Mouse (Mus musculus): ENCODE results near the gene Oaz1. TPM values are rescaled to one million over a fixed set of nuclear protein-coding genes. Genes with fewer than 3 reads are reported as not detected.

The Oaz1 gene
- polyA plus RNA-seq, 1 experiment: 823 TPM

DNA sequence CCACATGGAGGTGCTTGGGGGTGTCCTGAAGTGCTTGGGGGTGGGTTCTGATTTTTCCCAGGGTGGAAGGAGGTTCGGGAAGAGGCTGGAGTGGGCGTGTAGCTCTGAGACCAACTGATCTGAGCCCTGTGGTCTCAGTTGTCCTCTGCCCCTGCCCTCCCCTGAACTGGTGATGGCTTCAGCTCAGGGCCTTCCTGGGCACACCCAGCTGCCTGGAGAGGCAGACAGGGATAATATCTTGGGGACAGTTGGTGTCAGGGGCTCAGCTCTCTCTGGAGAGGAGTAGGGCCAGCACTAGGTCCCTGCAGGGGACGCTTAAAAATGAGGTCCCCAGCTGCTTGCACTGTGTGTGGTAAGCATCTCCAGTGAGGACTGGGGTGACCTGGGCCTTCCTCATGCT lies 31.4 kb downstream of the Oaz1 start:
- Histone ChIP-seq H3K4me3 (ENCODE audit: insufficient read depth, low read length) (no peak overlapping the region), H3K27ac (ENCODE audit: insufficient read depth, low read depth, low read length) (no peak overlapping the region), H3K4me1 (ENCODE audit: control insufficient read depth, insufficient read depth, low read length) (peaks cover 11% of the 10 kb centered on the region)
- TF ChIP-seq CTCF (IDR thresholded peaks at IDR 0.05; ENCODE audit: low read depth, low read length) (no peak), POLR2A (IDR thresholded peaks at IDR 0.05; ENCODE audit: borderline replicate concordance, low read depth, low read length) (no peak)

GRCm38 (mm10) chr10:80858350-80858935 lies 32.0 kb downstream of the Oaz1 start:
- peaks cover 11% of the 10 kb centered on the region for H3K4me1 ChIP-seq (ENCODE audit: control insufficient read depth, insufficient read depth, low read length)
- H3K27ac ChIP-seq (ENCODE audit: insufficient read depth, low read depth, low read length): no peak overlapping the region
- no peak overlapping the region for H3K4me3 ChIP-seq (ENCODE audit: insufficient read depth, low read length)
- no peak for TF ChIP-seq CTCF (IDR thresholded peaks at IDR 0.05; ENCODE audit: low read depth, low read length)
- TF ChIP-seq POLR2A (IDR thresholded peaks at IDR 0.05; ENCODE audit: borderline replicate concordance, low read depth, low read length): no peak

GRCm38 (mm10) chr10:80862305-80862704 lies 35.8 kb downstream of the Oaz1 start:
- H3K27ac ChIP-seq (ENCODE audit: insufficient read depth, low read depth, low read length): no peak overlapping the region
- H3K4me3 ChIP-seq (ENCODE audit: insufficient read depth, low read length): no peak overlapping the region
- H3K4me1 ChIP-seq (ENCODE audit: control insufficient read depth, insufficient read depth, low read length): peaks cover 2% of the 10 kb centered on the region
- no peak for TF ChIP-seq CTCF (IDR thresholded peaks at IDR 0.05; ENCODE audit: low read depth, low read length)
- TF ChIP-seq POLR2A (IDR thresholded peaks at IDR 0.05; ENCODE audit: borderline replicate concordance, low read depth, low read length): no peak

DNA sequence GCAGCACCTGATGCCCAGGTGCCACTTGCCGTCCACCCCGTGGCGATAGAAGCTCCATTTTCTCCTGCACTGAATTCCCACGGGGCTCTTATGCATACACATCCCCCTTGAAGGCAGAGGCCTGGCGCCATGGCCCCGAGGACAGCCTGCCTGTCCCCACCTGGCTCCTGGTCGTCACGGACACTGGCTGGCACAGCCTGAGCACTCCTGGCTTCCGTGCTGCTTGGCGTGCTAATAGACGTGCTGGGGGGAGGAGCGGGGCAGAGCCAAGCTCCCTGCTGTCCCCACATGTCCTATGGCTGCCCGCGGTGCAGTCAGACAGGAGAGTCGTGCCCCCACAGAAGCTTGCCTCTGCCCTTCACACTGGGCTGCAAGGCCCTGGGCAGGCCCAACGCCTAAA lies 38.0 kb downstream of the Oaz1 start:
- Histone ChIP-seq H3K4me3 (ENCODE audit: insufficient read depth, low read length) (no peak overlapping the region), H3K27ac (ENCODE audit: insufficient read depth, low read depth, low read length) (no peak overlapping the region), H3K4me1 (ENCODE audit: control insufficient read depth, insufficient read depth, low read length) (no peaks in the 10 kb centered on the region)
- no peak for TF ChIP-seq POLR2A (IDR thresholded peaks at IDR 0.05; ENCODE audit: borderline replicate concordance, low read depth, low read length)
- no peak for TF ChIP-seq CTCF (IDR thresholded peaks at IDR 0.05; ENCODE audit: low read depth, low read length)

GRCm38 (mm10) chr10:80870993-80871392 lies 44.5 kb downstream of the Oaz1 start:
- H3K27ac ChIP-seq (ENCODE audit: insufficient read depth, low read depth, low read length): no peak overlapping the region
- H3K4me1 ChIP-seq (ENCODE audit: control insufficient read depth, insufficient read depth, low read length): no peaks in the 10 kb centered on the region
- TF ChIP-seq CTCF (IDR thresholded peaks at IDR 0.05; ENCODE audit: low read depth, low read length) (no peak), POLR2A (IDR thresholded peaks at IDR 0.05; ENCODE audit: borderline replicate concordance, low read depth, low read length) (no peak)
- H3K4me3 ChIP-seq (ENCODE audit: insufficient read depth, low read length): no peak overlapping the region

- H3K4me3 ChIP-seq (ENCODE audit: insufficient read depth, low read length): no peak within 1 kb of the TSS
- no peaks in the 10 kb centered on the region for H3K4me1 ChIP-seq (ENCODE audit: control insufficient read depth, insufficient read depth, low read length)
- no peak within 1 kb of the TSS for H3K27ac ChIP-seq (ENCODE audit: insufficient read depth, low read depth, low read length)
- TF ChIP-seq CTCF (IDR thresholded peaks at IDR 0.05; ENCODE audit: low read depth, low read length): no peak
- TF ChIP-seq POLR2A (IDR thresholded peaks at IDR 0.05; ENCODE audit: borderline replicate concordance, low read depth, low read length): no peak
Measured at GRCm38 (mm10) chr10:80871581-80871980, 45.1 kb downstream of the Oaz1 start, which contains the start of gene Tmprss9. Tmprss9 (plus strand) TSS chr10:80871848.

GRCm38 (mm10) chr10:80874035-80874434 lies 47.6 kb downstream of the Oaz1 start:
- Histone ChIP-seq H3K4me1 (ENCODE audit: control insufficient read depth, insufficient read depth, low read length) (peaks cover 13% of the 10 kb centered on the region), H3K27ac (ENCODE audit: insufficient read depth, low read depth, low read length) (no peak overlapping the region), H3K4me3 (ENCODE audit: insufficient read depth, low read length) (no peak overlapping the region)
- TF ChIP-seq POLR2A (IDR thresholded peaks at IDR 0.05; ENCODE audit: borderline replicate concordance, low read depth, low read length) (no peak), CTCF (IDR thresholded peaks at IDR 0.05; ENCODE audit: low read depth, low read length) (no peak)

DNA sequence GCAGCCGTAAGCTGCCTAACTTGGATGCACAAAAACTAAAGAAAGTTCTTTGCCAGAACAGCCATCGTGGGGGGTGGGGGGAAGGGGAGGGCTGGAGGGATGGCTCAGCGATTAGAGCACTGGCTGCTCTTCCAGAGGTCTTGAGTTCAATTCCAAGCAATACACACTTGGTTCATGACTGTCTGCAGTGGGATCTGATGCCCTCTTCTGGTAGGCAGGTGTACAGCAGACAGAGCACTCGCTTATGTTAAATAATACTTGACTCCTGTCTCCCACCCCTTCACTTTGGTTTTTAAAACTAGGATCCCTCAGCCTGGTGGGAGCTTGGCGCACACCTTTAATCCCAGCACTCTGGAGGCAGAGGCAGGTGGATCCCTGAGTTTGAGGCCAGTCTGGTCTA lies 49.6 kb downstream of the Oaz1 start:
- Histone ChIP-seq H3K4me3 (ENCODE audit: insufficient read depth, low read length) (no peak overlapping the region), H3K4me1 (ENCODE audit: control insufficient read depth, insufficient read depth, low read length) (peaks cover 13% of the 10 kb centered on the region), H3K27ac (ENCODE audit: insufficient read depth, low read depth, low read length) (no peak overlapping the region)
- TF ChIP-seq CTCF (IDR thresholded peaks at IDR 0.05; ENCODE audit: low read depth, low read length): peak; percentile 59
- TF ChIP-seq POLR2A (IDR thresholded peaks at IDR 0.05; ENCODE audit: borderline replicate concordance, low read depth, low read length): no peak

DNA sequence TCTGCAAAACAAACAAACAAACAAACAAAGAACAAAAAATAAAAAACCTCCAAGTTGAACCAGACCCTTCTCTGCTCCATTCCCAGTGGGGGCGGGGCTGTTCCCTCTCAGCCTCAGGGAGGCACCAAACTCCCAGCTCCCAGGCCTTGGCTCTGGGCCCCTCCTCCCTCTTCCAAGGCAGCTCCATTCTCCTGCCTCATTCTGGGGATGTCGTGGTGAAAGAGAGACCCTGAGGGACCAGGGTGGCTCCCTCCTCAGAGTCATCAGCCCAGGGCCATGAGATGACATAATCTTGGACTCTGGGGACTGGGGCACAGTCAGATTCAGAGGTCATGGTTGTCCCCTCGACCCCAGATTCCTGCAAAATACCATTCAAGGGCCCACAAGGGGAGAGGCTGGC lies 50.1 kb downstream of the Oaz1 start:
- TF ChIP-seq CTCF (IDR thresholded peaks at IDR 0.05; ENCODE audit: low read depth, low read length) (no peak), POLR2A (IDR thresholded peaks at IDR 0.05; ENCODE audit: borderline replicate concordance, low read depth, low read length) (no peak)
- H3K4me1 ChIP-seq (ENCODE audit: control insufficient read depth, insufficient read depth, low read length): peaks cover 13% of the 10 kb centered on the region
- no peak overlapping the region for H3K27ac ChIP-seq (ENCODE audit: insufficient read depth, low read depth, low read length)
- H3K4me3 ChIP-seq (ENCODE audit: insufficient read depth, low read length): no peak overlapping the region

Other genes with a start within 250 kb of the Oaz1 start
- gene Klf16, start 249.3 kb upstream of the Oaz1 start, polyA plus RNA-seq (2012; ENCODE audit: insufficient read depth, insufficient read length, missing spikeins): 7.7 and 9.3 TPM in 2 replicates
- 63.2 and 67.3 TPM in 2 replicates for gene Abhd17a, start 236.3 kb upstream of the Oaz1 start, polyA plus RNA-seq (2012; ENCODE audit: insufficient read depth, insufficient read length, missing spikeins)
- gene Scamp4, start 223.8 kb upstream of the Oaz1 start, polyA plus RNA-seq (2012; ENCODE audit: insufficient read depth, insufficient read length, missing spikeins): 29.3 and 35.4 TPM in 2 replicates
- 2.2 and 3.2 TPM in 2 replicates for gene Adat3, start 223.8 kb upstream of the Oaz1 start, polyA plus RNA-seq (2012; ENCODE audit: insufficient read depth, insufficient read length, missing spikeins)
- 1.1 and 2.1 TPM in 2 replicates for gene Gm49322, start 220.6 kb upstream of the Oaz1 start, polyA plus RNA-seq (2012; ENCODE audit: insufficient read depth, insufficient read length, missing spikeins)
- gene Csnk1g2, start 203.8 kb upstream of the Oaz1 start, polyA plus RNA-seq (2012; ENCODE audit: insufficient read depth, insufficient read length, missing spikeins): 87.3 and 98.4 TPM in 2 replicates
- 20.9 and 22.7 TPM in 2 replicates for gene Btbd2, start 169.6 kb upstream of the Oaz1 start, polyA plus RNA-seq (2012; ENCODE audit: insufficient read depth, insufficient read length, missing spikeins)
- gene Mknk2, start 148.5 kb upstream of the Oaz1 start, polyA plus RNA-seq (2012; ENCODE audit: insufficient read depth, insufficient read length, missing spikeins): 107 and 117 TPM in 2 replicates
- gene Mob3a, start 124.7 kb upstream of the Oaz1 start, polyA plus RNA-seq (2012; ENCODE audit: insufficient read depth, insufficient read length, missing spikeins): 53.3 and 53.8 TPM in 2 replicates
- gene Izumo4, start 124.5 kb upstream of the Oaz1 start, polyA plus RNA-seq (2012; ENCODE audit: insufficient read depth, insufficient read length, missing spikeins): 11.0 and 25.2 TPM in 2 replicates
- 121 and 129 TPM in 2 replicates for gene Ap3d1, start 84.4 kb upstream of the Oaz1 start, polyA plus RNA-seq (2012; ENCODE audit: insufficient read depth, insufficient read length, missing spikeins)
- 20.9 and 22.1 TPM in 2 replicates for gene Dot1l, start 71.5 kb upstream of the Oaz1 start, polyA plus RNA-seq (2012; ENCODE audit: insufficient read depth, insufficient read length, missing spikeins)
- gene Sf3a2, start 28.5 kb upstream of the Oaz1 start, polyA plus RNA-seq (2012; ENCODE audit: insufficient read depth, insufficient read length, missing spikeins): 38.5 and 51.4 TPM in 2 replicates
- 117 and 122 TPM in 2 replicates for gene Plekhj1, start 28.0 kb upstream of the Oaz1 start, polyA plus RNA-seq (2012; ENCODE audit: insufficient read depth, insufficient read length, missing spikeins)
- gene Amh, start 21.4 kb upstream of the Oaz1 start, polyA plus RNA-seq (2012; ENCODE audit: insufficient read depth, insufficient read length, missing spikeins): not detected in 2 replicates
- gene Jsrp1, start 13.2 kb upstream of the Oaz1 start, polyA plus RNA-seq (2012; ENCODE audit: insufficient read depth, insufficient read length, missing spikeins): not detected in 2 replicates
- gene Lingo3, start 17.4 kb downstream of the Oaz1 start, polyA plus RNA-seq (2012; ENCODE audit: insufficient read depth, insufficient read length, missing spikeins): not detected in 2 replicates
- 49.7 and 54.3 TPM in 2 replicates for gene Lsm7, start 28.6 kb downstream of the Oaz1 start, polyA plus RNA-seq (2012; ENCODE audit: insufficient read depth, insufficient read length, missing spikeins)
- 15.0 and 20.2 TPM in 2 replicates for gene Sppl2b, start 28.6 kb downstream of the Oaz1 start, polyA plus RNA-seq (2012; ENCODE audit: insufficient read depth, insufficient read length, missing spikeins)
- gene Tmprss9, start 45.2 kb downstream of the Oaz1 start, polyA plus RNA-seq (2012; ENCODE audit: insufficient read depth, insufficient read length, missing spikeins): not detected in 2 replicates
- 76.6 and 101 TPM in 2 replicates for gene Timm13, start 74.3 kb downstream of the Oaz1 start, polyA plus RNA-seq (2012; ENCODE audit: insufficient read depth, insufficient read length, missing spikeins)
- gene Lmnb2, start 91.6 kb downstream of the Oaz1 start, polyA plus RNA-seq (2012; ENCODE audit: insufficient read depth, insufficient read length, missing spikeins): 18.9 and 19.5 TPM in 2 replicates
- gene Gadd45b, start 103.4 kb downstream of the Oaz1 start, polyA plus RNA-seq (2012; ENCODE audit: insufficient read depth, insufficient read length, missing spikeins): 15.8 and 20.9 TPM in 2 replicates
- gene Gng7, start 188.3 kb downstream of the Oaz1 start, polyA plus RNA-seq (2012; ENCODE audit: insufficient read depth, insufficient read length, missing spikeins): 3.5 and 4.6 TPM in 2 replicates
- gene Diras1, start 199.0 kb downstream of the Oaz1 start, polyA plus RNA-seq (2012; ENCODE audit: insufficient read depth, insufficient read length, missing spikeins): not detected in 2 replicates
- gene Slc39a3, start 210.8 kb downstream of the Oaz1 start, polyA plus RNA-seq (2012; ENCODE audit: insufficient read depth, insufficient read length, missing spikeins): 14.0 and 14.5 TPM in 2 replicates
- gene Sgta, start 233.5 kb downstream of the Oaz1 start, polyA plus RNA-seq (2012; ENCODE audit: insufficient read depth, insufficient read length, missing spikeins): 58.5 and 66.8 TPM in 2 replicates
- gene Thop1, start 243.4 kb downstream of the Oaz1 start, polyA plus RNA-seq (2012; ENCODE audit: insufficient read depth, insufficient read length, missing spikeins): 7.4 and 10.8 TPM in 2 replicates